Mouse (Mus musculus) spleen, embryonic (tissue): ENCODE results near the gene Pigs.

Source experiments
- CTCF ChIA-PET: fragments of 350-600 bp; sonication (Branson Sonifier 250); formaldehyde crosslinking; loops from one replicate; lab custom pipeline; 2022; lab: Charles Lee

The Pigs gene

DNA sequence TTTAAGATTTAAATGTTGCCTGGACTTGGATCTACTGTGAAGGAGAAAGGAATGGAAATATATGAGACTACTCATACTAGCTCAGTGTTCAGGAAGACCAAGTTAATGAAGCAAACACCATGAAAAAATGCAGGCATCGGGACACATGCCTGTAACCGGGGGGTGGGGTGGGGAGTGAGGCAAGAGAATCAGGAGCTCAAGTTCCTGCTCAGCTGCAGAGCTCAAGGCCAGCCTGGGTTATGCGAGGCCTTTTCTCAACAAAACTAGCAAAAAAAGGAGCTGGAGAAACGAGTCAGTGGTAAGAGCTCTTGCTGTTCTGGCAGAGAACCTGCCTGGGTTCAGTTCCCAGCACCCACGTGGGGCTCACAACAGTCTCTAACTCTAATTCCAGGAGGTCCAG lies 5.8 kb downstream of the Pigs start:
- CTCF ChIA-PET: no interaction called here

DNA sequence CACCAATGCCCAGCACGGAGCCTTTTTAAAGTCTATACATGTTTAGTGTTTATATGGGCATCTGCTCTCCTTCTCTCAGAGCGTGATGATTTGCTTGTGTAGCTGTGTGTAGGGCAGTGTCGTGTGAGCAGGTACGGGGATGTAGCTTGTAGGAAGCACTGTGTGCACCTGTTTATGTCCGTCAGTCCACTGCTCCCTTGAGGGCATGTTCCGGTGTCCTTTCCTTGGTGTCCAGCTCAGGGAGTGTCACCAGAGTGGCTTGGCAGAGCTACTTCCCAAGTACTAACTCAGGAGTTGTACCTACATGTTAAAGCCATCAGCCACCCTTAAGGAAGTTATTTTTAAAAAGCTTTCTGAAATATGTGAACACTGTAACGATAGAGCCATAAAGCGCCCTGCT lies 8.8 kb downstream of the Pigs start:
- CTCF ChIA-PET: interaction anchor here (0.7 kb wide), 1 partner anchor 13 kb away, joined by 12 read pairs; no protein-coding TSS in a partner anchor

DNA sequence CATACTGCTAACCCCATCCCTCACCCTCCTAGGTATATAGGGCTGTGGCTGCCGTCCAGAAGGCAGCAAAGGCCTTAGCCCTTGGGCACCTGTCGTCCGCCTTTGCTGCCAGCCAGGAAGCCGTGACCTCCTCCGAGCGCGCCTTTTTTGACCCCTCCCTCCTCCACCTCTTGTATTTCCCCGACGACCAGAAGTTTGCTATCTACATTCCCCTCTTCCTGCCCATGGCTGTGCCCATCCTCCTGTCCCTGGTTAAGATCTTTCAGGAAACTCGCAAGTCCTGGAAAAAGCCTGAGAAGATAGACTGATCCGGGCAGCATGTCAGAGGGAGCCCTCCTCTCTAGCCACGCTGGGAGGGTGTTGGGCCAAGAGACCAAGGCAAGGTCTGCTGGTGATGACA lies 13.5 kb downstream of the Pigs start:
- CTCF ChIA-PET: interaction anchor here (0.6 kb wide), 1 partner anchor 15 kb away, joined by 3 read pairs; no protein-coding TSS in a partner anchor

DNA sequence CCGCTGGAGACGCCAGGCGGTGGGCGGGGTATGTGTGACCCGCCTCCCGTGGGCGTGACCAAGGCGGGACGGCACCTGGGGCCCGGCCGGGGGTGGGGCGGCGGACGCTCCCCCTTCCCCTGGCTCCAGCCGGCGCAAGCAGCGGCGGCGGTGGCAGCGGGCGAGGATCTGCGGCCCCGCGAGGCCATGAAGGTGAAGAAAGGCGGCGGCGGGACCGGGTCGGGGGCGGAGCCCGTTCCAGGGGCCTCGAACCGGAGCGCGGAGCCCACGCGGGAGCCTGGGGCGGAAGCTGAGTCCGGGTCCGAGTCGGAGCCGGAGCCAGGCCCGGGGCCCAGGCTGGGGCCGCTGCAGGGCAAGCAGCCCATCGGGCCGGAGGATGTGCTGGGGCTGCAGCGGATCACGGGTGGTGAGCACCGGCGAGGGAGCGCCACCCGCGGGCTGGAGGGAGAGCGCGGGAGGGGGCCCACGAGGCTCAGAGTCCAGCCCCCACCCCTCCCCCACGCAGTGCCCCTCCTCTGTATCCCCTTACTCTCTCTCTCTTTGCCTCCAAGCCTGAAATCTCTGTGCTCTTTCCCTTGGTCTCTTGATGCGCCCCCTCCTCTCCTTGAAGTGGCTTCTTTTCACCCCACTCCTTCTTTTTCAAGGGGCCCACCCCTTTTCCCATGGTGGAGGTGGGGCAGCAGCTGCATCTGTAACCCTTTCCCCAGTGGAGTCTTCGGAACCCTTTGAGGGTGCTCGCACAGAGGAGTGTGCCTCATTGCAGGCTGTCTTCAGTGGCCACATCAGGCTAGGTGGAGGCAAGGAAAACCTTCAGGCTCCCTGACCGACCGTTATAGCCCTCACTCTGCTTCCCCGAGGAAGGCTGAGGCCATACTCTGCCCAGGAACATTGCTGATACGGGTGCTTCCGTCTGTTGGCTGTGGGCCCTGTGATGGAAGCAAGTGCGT lies 15.4 kb downstream of the Pigs start, which contains the start of gene Unc119:
Gene Unc119, plus strand, starts transcription at position 102 of the 947 bp plus-strand sequence.
- CTCF ChIA-PET: no interaction called here

- CTCF ChIA-PET: interaction anchor here (0.5 to 1.1 kb wide), 2 partner anchors 10 to 22 kb away, joined by 3 to 4 read pairs; no protein-coding TSS in a partner anchor
These were observed 16.2 kb downstream of the Pigs start for GRCm38 (mm10) chr11:78344328-78344889.

DNA sequence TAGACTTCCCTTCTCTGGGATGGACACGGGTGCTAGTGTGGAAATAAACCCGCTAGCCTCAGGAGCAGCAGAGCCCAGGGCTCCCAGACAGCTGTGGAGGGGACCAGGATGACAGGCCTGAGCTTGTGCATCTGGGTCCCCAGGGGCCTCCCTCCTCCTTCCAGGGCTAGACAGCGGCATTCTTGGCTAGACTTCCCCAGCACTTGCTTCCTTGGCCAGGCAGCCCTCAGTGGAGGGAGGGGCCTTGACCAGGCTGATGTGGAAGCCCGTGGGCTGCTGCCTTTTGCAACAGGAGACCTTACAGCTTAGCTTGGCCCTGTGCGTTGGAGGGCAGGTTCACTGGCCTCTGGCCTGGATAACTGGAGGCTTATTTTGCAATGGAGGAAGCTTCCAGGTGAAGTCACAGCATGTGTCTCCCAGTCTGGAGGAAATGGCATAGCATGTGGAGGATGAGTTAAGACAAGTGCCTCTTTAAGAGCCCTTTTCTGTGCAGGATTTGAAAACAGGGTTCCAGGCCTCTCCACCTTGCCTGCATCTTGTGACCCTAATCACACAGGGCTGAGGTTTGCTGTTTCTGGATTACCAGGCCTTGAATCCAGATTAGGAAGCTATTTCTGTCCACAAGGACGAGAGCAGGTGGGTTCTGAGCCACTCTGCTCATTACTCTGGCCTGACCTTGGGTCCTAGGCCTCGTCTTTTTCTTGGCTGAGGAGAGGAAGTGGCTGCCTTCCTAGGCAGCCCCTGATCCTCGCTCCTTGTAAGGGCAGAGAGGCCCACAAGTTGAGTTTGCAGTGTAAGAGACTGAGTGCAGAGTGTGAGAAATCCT lies 16.9 kb downstream of the Pigs start:
- CTCF ChIA-PET: interaction anchor here (0.5 to 1.1 kb wide), 2 partner anchors 10 to 23 kb away, joined by 3 to 4 read pairs; no protein-coding TSS in a partner anchor

DNA sequence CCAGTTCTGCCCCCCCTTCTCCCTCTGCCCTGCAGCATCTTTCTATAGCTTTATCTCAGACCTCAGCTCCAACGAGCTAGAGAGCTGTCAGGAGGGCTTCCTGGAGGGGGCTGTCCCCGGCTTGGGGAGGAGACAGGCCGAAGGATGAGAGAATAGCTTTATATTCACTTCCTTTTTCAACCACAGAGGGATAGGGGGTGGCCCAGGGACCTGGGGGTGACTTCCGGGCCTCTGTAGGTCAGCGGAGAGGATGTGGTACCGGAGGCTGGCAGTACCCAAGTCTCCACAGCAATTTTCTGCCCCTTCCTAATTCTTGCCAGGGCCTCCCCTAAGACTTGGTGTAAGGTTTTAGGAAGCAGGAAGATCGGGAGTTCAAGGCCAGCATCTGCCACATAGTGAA lies 17.6 kb downstream of the Pigs start:
- CTCF ChIA-PET: interaction anchor here (1.1 kb wide), 1 partner anchor 9 kb away, joined by 3 read pairs; no protein-coding TSS in a partner anchor

- CTCF ChIA-PET: interaction anchor here (0.6 to 1.1 kb wide), 3 partner anchors 10 to 1602 kb away, joined by 3 to 8 read pairs (median 5); no protein-coding TSS in a partner anchor
These were observed 18.3 kb downstream of the Pigs start for GRCm38 (mm10) chr11:78346326-78347069.

DNA sequence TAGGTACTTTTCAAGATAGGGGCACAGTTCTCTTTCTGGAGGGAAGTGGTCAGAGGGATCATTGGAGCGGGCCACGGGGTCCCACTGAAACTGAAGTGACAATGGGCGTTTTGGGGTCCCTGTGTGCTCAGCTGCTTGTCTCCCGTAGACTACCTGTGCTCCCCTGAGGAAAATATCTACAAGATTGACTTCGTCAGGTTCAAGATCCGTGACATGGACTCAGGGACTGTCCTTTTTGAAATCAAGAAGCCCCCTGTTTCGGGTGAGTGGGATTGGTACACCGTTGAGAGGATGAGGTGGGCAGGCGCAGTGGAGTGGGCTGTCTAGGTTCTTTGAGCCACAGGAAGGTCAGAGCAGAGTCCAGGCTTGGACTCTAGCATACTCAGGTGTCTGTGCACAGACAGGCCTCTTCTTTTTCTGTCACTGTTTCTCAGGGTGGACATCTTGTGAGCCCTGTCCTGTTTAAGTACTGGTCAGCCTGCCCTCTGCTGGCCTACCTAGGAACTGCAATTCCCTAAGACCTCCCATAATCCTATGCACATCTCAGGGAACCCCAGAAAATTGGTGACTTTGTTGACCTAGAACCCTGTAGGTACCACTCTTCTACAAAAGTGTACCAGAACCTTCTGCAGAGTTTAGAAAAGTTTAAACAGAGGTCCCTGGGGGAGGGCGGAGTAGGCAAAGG lies 19.0 kb downstream of the Pigs start:
- CTCF ChIA-PET: interaction anchor here (1.0 to 1.1 kb wide), 2 partner anchors 10 to 26 kb away, joined by 3 to 8 read pairs; no protein-coding TSS in a partner anchor

GRCm38 (mm10) chr11:78347908-78348307 lies 19.7 kb downstream of the Pigs start:
- CTCF ChIA-PET: no interaction called here

- CTCF ChIA-PET: no interaction called here
These were observed 20.3 kb downstream of the Pigs start for GRCm38 (mm10) chr11:78348474-78348873.

- CTCF ChIA-PET: interaction anchor here (0.6 kb wide), 2 partner anchors 1439 to 1725 kb away, joined by 3 read pairs; no protein-coding TSS in a partner anchor
These were observed 21.5 kb downstream of the Pigs start for GRCm38 (mm10) chr11:78349441-78350358.

DNA sequence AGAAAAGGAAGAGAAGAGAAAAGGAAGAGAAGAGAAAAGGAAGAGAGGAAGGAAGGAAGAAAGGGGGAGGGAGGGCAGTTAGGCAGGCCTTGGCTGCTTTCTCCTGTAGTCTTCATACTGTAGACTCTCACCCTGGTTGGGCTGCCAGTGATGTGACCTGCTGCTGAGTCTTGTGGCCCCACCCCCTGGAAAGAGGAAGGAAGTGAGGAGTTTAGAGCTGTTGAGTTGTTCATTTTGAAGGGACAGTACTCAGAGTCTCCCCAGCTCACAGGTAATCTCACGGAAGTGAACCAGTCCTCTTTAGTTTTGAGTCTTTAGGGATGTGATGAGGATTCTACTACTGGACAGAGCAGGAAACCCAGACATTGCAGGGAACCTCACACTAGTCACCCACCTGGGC lies 24.9 kb downstream of the Pigs start:
- CTCF ChIA-PET: interaction anchor here (0.7 to 1.1 kb wide), 2 partner anchors 46 to 1322 kb away, joined by 3 to 4 read pairs; no protein-coding TSS in a partner anchor

DNA sequence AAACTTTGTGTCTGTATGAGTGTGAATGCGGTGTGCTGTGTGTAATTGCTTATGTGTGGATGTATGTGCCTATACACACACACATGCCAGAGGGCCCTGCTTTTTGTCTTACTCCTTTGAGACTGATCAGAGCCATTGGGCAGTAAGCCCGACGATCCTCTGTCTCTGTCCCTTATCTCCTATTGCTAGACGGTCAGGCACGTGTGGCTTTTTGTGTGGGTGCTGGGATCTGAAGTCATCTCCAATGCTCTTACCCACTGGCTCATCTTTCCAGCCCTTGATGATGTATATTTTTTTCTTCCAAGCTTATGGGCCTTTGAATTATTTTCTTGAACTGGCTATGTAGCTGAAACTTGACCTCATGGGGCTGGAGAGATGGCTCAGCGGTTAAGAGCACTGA lies 26.7 kb downstream of the Pigs start:
- CTCF ChIA-PET: interaction anchor here (0.6 to 1.6 kb wide), 2 partner anchors 10 to 52 kb away, joined by 3 to 4 read pairs; no protein-coding TSS in a partner anchor

- CTCF ChIA-PET: interaction anchor here (0.7 to 1.6 kb wide), 4 partner anchors 9 to 1578 kb away, joined by 3 to 4 read pairs (median 3); no protein-coding TSS in a partner anchor
These were observed 27.4 kb downstream of the Pigs start for GRCm38 (mm10) chr11:78355471-78356238.

- CTCF ChIA-PET: interaction anchor here (0.7 to 1.2 kb wide), 2 partner anchors 41 to 53 kb away, joined by 3 to 5 read pairs; no protein-coding TSS in a partner anchor
These were observed 30.3 kb downstream of the Pigs start for GRCm38 (mm10) chr11:78358330-78359007.
